Mouse (Mus musculus) CH12.LX (cell line): Measurements from ENCODE around the gene Borcs8. TPM values are rescaled to one million over a fixed set of nuclear protein-coding genes. Genes with fewer than 3 reads are reported as not detected.
A peak's percentile ranks its signal among the peaks of the same experiment; 100 is the strongest.

Experiments used
- DNase-seq: peaks from one replicate; pipeline ENCODE4 v3.0.0-alpha.2; 2013; ENCODE audit errors: extremely low read depth
- H3K27ac ChIP-seq: 2 replicates; pipeline ENCODE4 v1.5.1; 2012; ENCODE audit warnings: low read depth, mild to moderate bottlenecking, control low read depth, moderate library complexity; ENCODE audit not compliant: insufficient read depth
- H3K27me3 ChIP-seq: replicated peaks from 2 replicates; pipeline ENCODE3; 2012; ENCODE audit warnings: inconsistent platforms
- H3K36me3 ChIP-seq, 2 experiments: replicated peaks in 1 of 2; 2 replicates each; pipeline versions ENCODE3 to v1.6.1; 2012; ENCODE audit warnings: inconsistent platforms in 1 of 2, low read length in 1 of 2, mild to moderate bottlenecking in 1 of 2, mixed read lengths in 1 of 2, moderate library complexity in 1 of 2; ENCODE audit not compliant: control insufficient read depth in 1 of 2, insufficient read depth in 1 of 2
- H3K4me1 ChIP-seq, 2 experiments: 2 replicates each; pipeline ENCODE4 v1.6.1; 2012; ENCODE audit warnings: inconsistent platforms in 1 of 2, moderate library complexity in 1 of 2; ENCODE audit not compliant: insufficient read depth in 2 of 2, control insufficient read depth in 1 of 2
- H3K4me2 ChIP-seq: 2 replicates; pipeline ENCODE4 v1.6.1; 2012; ENCODE audit warnings: low read depth, mild to moderate bottlenecking, control low read depth; ENCODE audit not compliant: poor library complexity, insufficient read depth, severe bottlenecking
- H3K4me3 ChIP-seq, 3 experiments: fragments of 150-350 bp in 1 of 3; sonication (generic) in 1 of 3; replicated peaks in 1 of 3; 2 replicates each; pipeline versions ENCODE3 to v1.5.1; 2011 to 2012; ENCODE audit warnings: low read depth in 2 of 3, low read length in 2 of 3, mild to moderate bottlenecking in 2 of 3, moderate library complexity in 2 of 3, control low read depth in 1 of 3, improper control_type of control experiment in 1 of 3, inconsistent platforms in 1 of 3, mixed read lengths in 1 of 3; ENCODE audit not compliant: poor library complexity in 1 of 3
- H3K79me2 ChIP-seq: replicated peaks from 2 replicates; pipeline ENCODE4 v1.6.1; 2012; ENCODE audit warnings: mild to moderate bottlenecking, moderate library complexity; ENCODE audit not compliant: control insufficient read depth, poor library complexity, insufficient read depth, severe bottlenecking; ENCODE audit errors: extremely low read depth
- H3K9ac ChIP-seq: 2 replicates; pipeline ENCODE4 v1.6.1; 2012; ENCODE audit warnings: low read depth, mild to moderate bottlenecking, control low read depth, moderate library complexity; ENCODE audit not compliant: insufficient read depth
- H3K9me3 ChIP-seq: replicated peaks from 2 replicates; pipeline ENCODE3; 2012; ENCODE audit warnings: low read length, inconsistent platforms, mixed read lengths
- BHLHE40 ChIP-seq: IDR thresholded peaks from 2 replicates; pipeline ENCODE4 v1.6.1; 2011; ENCODE audit warnings: mild to moderate bottlenecking, low read depth, low read length, improper control_type of control experiment
- CHD1 ChIP-seq: IDR thresholded peaks from 2 replicates; pipeline ENCODE4 v1.6.1; 2012; ENCODE audit warnings: low read depth, low read length, improper control_type of control experiment, inconsistent platforms
- CHD2 ChIP-seq: IDR thresholded peaks from 2 replicates; pipeline ENCODE4 v1.6.1; 2011; ENCODE audit warnings: low read length, improper control_type of control experiment
- CTCF ChIP-seq, 2 experiments: IDR thresholded peaks in 1 of 2; conservative IDR thresholded peaks in 1 of 2; 2 replicates each; pipeline ENCODE4 v1.5.1; 2011 to 2012; ENCODE audit warnings: low read depth in 2 of 2, low read length in 2 of 2, improper control_type of control experiment in 1 of 2, inconsistent platforms in 1 of 2, mild to moderate bottlenecking in 1 of 2, moderate library complexity in 1 of 2
- ELF1 ChIP-seq: IDR thresholded peaks from 2 replicates; pipeline ENCODE4 v1.6.1; 2014; ENCODE audit warnings: low read depth, mild to moderate bottlenecking, inconsistent platforms, low read length, improper control_type of control experiment
- EP300 ChIP-seq: IDR thresholded peaks from 2 replicates; pipeline ENCODE4 v1.6.1; 2011; ENCODE audit warnings: low read length, improper control_type of control experiment
- HCFC1 ChIP-seq: IDR thresholded peaks from 2 replicates; pipeline ENCODE4 v1.6.1; 2012; ENCODE audit warnings: low read depth, mild to moderate bottlenecking, inconsistent platforms, low read length, improper control_type of control experiment
- JUN ChIP-seq: IDR thresholded peaks from 2 replicates; pipeline ENCODE4 v1.6.1; 2011; ENCODE audit warnings: low read depth, mild to moderate bottlenecking, low read length, improper control_type of control experiment, moderate library complexity; ENCODE audit not compliant: insufficient read depth
- JUND ChIP-seq: conservative IDR thresholded peaks from 2 replicates; pipeline ENCODE4 v1.6.1; 2011; ENCODE audit warnings: low read depth, low read length, improper control_type of control experiment
- MAFK ChIP-seq: IDR thresholded peaks from 2 replicates; pipeline ENCODE4 v1.6.1; 2011; ENCODE audit warnings: low read length, improper control_type of control experiment; ENCODE audit not compliant: insufficient replicate concordance
- MAX ChIP-seq: IDR thresholded peaks from 2 replicates; pipeline ENCODE4 v1.6.1; 2011; ENCODE audit warnings: low read length, improper control_type of control experiment
- MAZ ChIP-seq: IDR thresholded peaks from 2 replicates; pipeline ENCODE4 v1.6.1; 2012; ENCODE audit warnings: low read depth, mild to moderate bottlenecking, inconsistent platforms, low read length, improper control_type of control experiment, moderate library complexity
- MEF2A ChIP-seq: IDR thresholded peaks from 2 replicates; pipeline ENCODE4 v1.6.1; 2014; ENCODE audit warnings: low read depth, mild to moderate bottlenecking, inconsistent platforms, low read length, improper control_type of control experiment, borderline replicate concordance
- NELFE ChIP-seq: IDR thresholded peaks from 2 replicates; pipeline ENCODE4 v1.6.1; 2011; ENCODE audit warnings: low read depth, low read length, improper control_type of control experiment
- NRF1 ChIP-seq: IDR thresholded peaks from 2 replicates; pipeline ENCODE4 v1.6.1; 2014; ENCODE audit warnings: low read depth, mild to moderate bottlenecking, inconsistent platforms, low read length, improper control_type of control experiment, moderate library complexity
- PAX5 ChIP-seq: IDR thresholded peaks from 2 replicates; pipeline ENCODE4 v1.6.1; 2012; ENCODE audit warnings: low read length, inconsistent platforms, mixed read lengths
- POLR2A ChIP-seq: IDR thresholded peaks from 2 replicates; pipeline ENCODE4 v1.6.1; 2011; ENCODE audit warnings: low read depth, mild to moderate bottlenecking, improper control_type of control experiment, low read length
- POLR2AphosphoS2 ChIP-seq: IDR thresholded peaks from 2 replicates; pipeline ENCODE4 v1.6.1; 2011; ENCODE audit warnings: low read depth, low read length, improper control_type of control experiment
- RAD21 ChIP-seq: IDR thresholded peaks from 2 replicates; pipeline ENCODE4 v1.6.1; 2011; ENCODE audit warnings: low read depth, mild to moderate bottlenecking, low read length, improper control_type of control experiment, moderate library complexity
- RCOR1 ChIP-seq: conservative IDR thresholded peaks from 2 replicates; pipeline ENCODE4 v1.6.1; 2012; ENCODE audit warnings: low read depth, mild to moderate bottlenecking, inconsistent platforms, low read length, improper control_type of control experiment
- SMC3 ChIP-seq: IDR thresholded peaks from 2 replicates; pipeline ENCODE4 v1.6.1; 2011; ENCODE audit warnings: low read depth, low read length, improper control_type of control experiment
- TBP ChIP-seq: conservative IDR thresholded peaks from 2 replicates; pipeline ENCODE4 v1.6.1; 2011; ENCODE audit warnings: low read depth, low read length, improper control_type of control experiment
- UBTF ChIP-seq: IDR thresholded peaks from 2 replicates; pipeline ENCODE4 v1.6.1; 2012; ENCODE audit warnings: low read depth, mild to moderate bottlenecking, inconsistent platforms, low read length, improper control_type of control experiment, moderate library complexity
- USF1 ChIP-seq: IDR thresholded peaks from 2 replicates; pipeline ENCODE4 v1.6.1; 2014; ENCODE audit warnings: low read depth, mild to moderate bottlenecking, inconsistent platforms, low read length, improper control_type of control experiment
- ZC3H11A ChIP-seq: IDR thresholded peaks from 2 replicates; pipeline ENCODE4 v1.6.1; 2012; ENCODE audit warnings: low read depth, mild to moderate bottlenecking, inconsistent platforms, low read length, improper control_type of control experiment
- ZKSCAN1 ChIP-seq: IDR thresholded peaks from 2 replicates; pipeline ENCODE4 v1.6.1; 2012; ENCODE audit warnings: low read depth, inconsistent platforms, low read length, improper control_type of control experiment, borderline replicate concordance
- ZMIZ1 ChIP-seq: IDR thresholded peaks from 2 replicates; pipeline ENCODE4 v1.6.1; 2012; ENCODE audit warnings: low read depth, mild to moderate bottlenecking, inconsistent platforms, low read length, improper control_type of control experiment
- dilution Hi-C: fragments of 300-500 bp; cut with MboI; formaldehyde crosslinking; loops from 2 replicates; pipeline ENCODE4 v1.14.3; 2020; ENCODE audit warnings: low sequenced_read_pairs; ENCODE audit not compliant: extremely low pct_unique_long_range_greater_than_20kb, extremely low pct_ligation_motif_present
- in situ Hi-C: fragments of 300-500 bp; cut with MboI; formaldehyde crosslinking; loops from 3 replicates; pipeline ENCODE4 v1.14.3; 2019; ENCODE audit warnings: low sequenced_read_pairs, low pct_ligation_motif_present, low pct_unique_long_range_greater_than_20kb, mixed read lengths
- polyA plus RNA-seq: library from polyadenylated mRNA; unstranded; fragments of >175 nt; gene quantifications from 2 replicates; pipeline ENCODE4 v1.2.1, GENCODE M21; 2012; ENCODE audit warnings: low read depth; ENCODE audit not compliant: insufficient read length
- total RNA-seq, 2 experiments: library from RNA; depleted of rRNA; stranded (reverse); fragments of 300-350 nt in 1 of 2; fragments of >200 nt in 1 of 2; gene quantifications; 2 replicates each; pipeline ENCODE4 v1.2.3; 2012 to 2014

Gene Borcs8
- total and polyA plus RNA-seq, 3 experiments: 22.2 to 56.4 (median 44.0) TPM

DNA sequence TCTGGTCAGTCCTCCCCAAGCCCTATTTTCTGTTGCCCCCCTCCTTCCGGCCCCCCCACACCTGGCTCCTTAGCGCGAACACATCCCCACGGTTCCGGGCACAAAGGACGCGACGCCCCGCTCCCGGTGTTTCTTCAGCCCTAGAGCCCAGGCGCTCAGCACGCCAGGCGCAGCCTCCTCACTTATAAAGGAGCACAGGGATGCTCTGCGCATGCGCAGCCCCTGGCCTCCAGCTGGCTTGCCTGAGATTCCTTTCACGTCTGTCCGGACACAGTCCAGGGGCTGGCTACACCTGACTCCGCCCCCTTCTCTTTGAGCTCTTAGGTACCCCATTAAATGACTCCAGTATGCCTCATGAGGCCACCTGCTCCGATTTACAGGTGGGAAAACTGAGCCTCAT, 18.6 kb upstream of the Borcs8 start, which contains the start of gene Ncan:
Ncan (minus strand) TSS at position 207 of the 400 bp plus-strand sequence.
- DNase-seq: no peak
- peaks cover 10 to 38% of the 10 kb centered on the region in 2 experiments for H3K4me1 ChIP-seq
- H3K9ac ChIP-seq: no peak within 1 kb of the TSS
- no peak within 1 kb of the TSS for H3K4me2 ChIP-seq
- H3K9me3 ChIP-seq: no peaks in the 10 kb centered on the region
- in situ Hi-C loops (no loop called here), dilution Hi-C loops (no loop called here)
- no peaks in the 10 kb centered on the region for H3K79me2 ChIP-seq
- H3K27ac ChIP-seq: no peak within 1 kb of the TSS
- H3K27me3 ChIP-seq: peaks cover 7% of the 10 kb centered on the region
- H3K36me3 ChIP-seq: no peaks in the 10 kb centered on the region
- TF ChIP-seq MAZ: no peak
- TF ChIP-seq NRF1: peak; percentile 71
- H3K4me3 ChIP-seq: no peak within 1 kb of the TSS

DNA sequence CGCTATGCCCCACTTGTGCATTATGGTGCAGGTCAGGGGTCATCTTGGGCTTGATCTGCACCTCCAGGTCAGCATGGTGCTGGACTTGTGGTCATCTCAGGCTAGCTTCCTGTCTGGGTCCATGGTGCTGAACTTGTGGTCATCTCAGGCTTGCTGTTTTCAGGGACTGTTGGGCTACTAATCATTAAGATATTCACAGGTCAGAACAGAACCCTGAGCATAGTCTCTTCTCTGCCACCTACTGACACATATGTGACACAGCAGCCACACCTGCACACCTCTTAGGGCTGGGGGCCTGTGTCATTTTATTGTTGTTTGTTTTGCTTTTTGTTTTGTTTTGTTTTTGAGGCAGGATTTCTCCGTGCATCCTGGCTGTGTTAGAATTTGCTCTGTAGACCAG, 16.4 kb upstream of the Borcs8 start:
- H3K36me3 ChIP-seq: no peaks in the 10 kb centered on the region
- H3K4me2 ChIP-seq: no peak overlapping the region
- H3K79me2 ChIP-seq: no peaks in the 10 kb centered on the region
- H3K9me3 ChIP-seq: no peaks in the 10 kb centered on the region
- TF ChIP-seq MAZ (no peak), JUND (0 out of 2 replicates have a peak, but pooled peaks have one; percentile 14), RAD21 (peak; percentile 87), POLR2A (no peak), TBP (no peak), BHLHE40 (no peak), ZC3H11A (peak; percentile 48; the same call in 1 of the 2 replicates), CHD1 (no peak), NELFE (no peak), CTCF (conservative IDR thresholded peaks at IDR 0.05 in 1 of 2, IDR thresholded peaks at IDR 0.05 in 1 of 2; ENCODE audit: low read depth in 2 of 2, low read length in 2 of 2) (peak; percentile 51 to 92), USF1 (no peak), SMC3 (peak; percentile 94), ZMIZ1 (no peak), PAX5 (no peak), MAFK (peak; percentile 95)
- TF ChIP-seq, all 38 proteins: peak for 6
- Histone ChIP-seq H3K27me3 (peaks cover 5% of the 10 kb centered on the region), H3K9ac (no peak overlapping the region), H3K4me3 (no peak overlapping the region), H3K27ac (no peak overlapping the region), H3K4me1 (peaks cover 0 to 16% of the 10 kb centered on the region in 2 experiments; a peak in 2 of 4 replicates)
- dilution Hi-C loops (no loop called here), in situ Hi-C loops (no loop called here)
- DNase-seq: peak; percentile 31

DNA sequence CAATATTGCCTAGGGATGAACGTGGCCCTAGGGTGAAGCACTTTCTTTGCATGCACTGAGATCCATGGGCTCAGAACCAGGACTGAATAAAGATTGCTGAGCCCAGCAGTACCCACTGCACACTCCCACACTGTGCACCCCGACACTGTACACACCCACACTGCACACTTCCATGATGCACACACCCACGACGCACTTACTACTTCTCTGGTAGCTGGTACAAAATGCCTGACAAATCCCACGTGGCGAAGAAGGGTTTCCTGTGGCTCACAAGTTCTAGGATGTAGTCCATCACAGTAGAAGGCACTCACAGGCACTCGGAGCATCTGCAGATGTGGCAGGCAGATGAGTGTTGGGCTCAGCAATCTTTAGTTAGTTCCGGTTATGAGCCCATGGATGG, 14.3 kb upstream of the Borcs8 start:
- dilution Hi-C loops: no loop called here
- H3K9ac ChIP-seq: no peak overlapping the region
- in situ Hi-C loops: no loop called here
- no peak for TF ChIP-seq RCOR1
- no peak for TF ChIP-seq JUN
- TF ChIP-seq MEF2A: no peak
- no peak for TF ChIP-seq ELF1
- TF ChIP-seq NRF1: no peak
- no peak for TF ChIP-seq MAX
- TF ChIP-seq UBTF: no peak
- TF ChIP-seq RAD21: no peak
- no peak for TF ChIP-seq MAFK
- TF ChIP-seq MAZ: no peak
- no peak for TF ChIP-seq EP300
- no peak for TF ChIP-seq POLR2A
- TF ChIP-seq CHD2: no peak
- TF ChIP-seq POLR2AphosphoS2: no peak
- no peak for TF ChIP-seq ZKSCAN1
- TF ChIP-seq HCFC1: no peak
- TF ChIP-seq USF1: no peak

More for the DNA sequence above, 14.3 kb upstream of the Borcs8 start:
- Histone ChIP-seq H3K79me2 (no peaks in the 10 kb centered on the region), H3K4me2 (no peak overlapping the region), H3K27ac (no peak overlapping the region), H3K4me3 (no peak overlapping the region), H3K36me3 (no peaks in the 10 kb centered on the region), H3K4me1 (peaks cover 0 to 11% of the 10 kb centered on the region in 2 experiments; a peak in 2 of 4 replicates), H3K27me3 (no peaks in the 10 kb centered on the region), H3K9me3 (no peaks in the 10 kb centered on the region)
- no peak for DNase-seq
